ENCODE assay signal across 8 mouse cellular contexts in the genomic region with DNA sequence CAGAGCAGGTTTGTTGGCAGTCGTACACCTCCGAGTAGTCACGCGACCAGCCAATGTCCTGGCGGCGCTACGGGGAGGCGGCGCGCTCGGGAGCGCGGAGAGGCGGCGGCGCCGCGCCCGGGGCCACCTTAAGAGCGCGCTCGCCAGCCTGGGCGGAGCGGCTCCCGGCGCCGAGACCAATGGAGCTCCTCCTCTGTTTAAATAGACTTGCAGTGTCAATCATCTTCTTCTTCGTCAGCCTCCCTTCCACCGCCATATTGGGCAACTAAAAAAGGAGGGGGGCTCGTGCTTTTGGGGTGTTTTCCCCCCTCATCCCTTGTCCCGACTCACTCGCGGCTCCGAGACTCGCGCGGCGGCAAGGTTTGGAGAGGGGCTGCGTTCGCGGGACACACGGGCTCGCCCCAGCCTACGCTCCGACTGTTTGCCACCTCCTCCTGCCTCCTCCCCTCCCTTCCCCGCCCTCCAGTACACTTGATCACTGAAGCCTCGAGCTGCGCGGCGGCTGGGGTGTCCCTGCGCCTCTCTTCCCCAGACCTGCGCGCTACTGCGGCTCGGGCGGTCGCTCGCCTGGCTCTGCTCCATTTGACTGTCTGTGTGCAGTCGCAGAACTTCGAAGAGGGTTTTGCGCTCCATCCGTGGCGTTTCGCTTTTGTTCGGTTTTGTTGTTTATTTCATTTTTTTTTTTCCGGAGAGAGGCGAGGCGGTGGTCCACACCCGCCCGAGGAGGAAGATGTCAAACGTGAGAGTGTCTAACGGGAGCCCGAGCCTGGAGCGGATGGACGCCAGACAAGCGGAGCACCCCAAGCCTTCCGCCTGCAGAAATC. TPM values are rescaled to one million over a fixed set of nuclear protein-coding genes. Genes with fewer than 3 reads are reported as not detected.
A peak's percentile ranks its signal among the peaks of the same experiment; 100 is the strongest.
DNase-seq lines count a peak whose midpoint lies in the region; ATAC-seq lines count a peak whose summit lies in the region.

TSS of gene Cdkn1b (plus strand) at position 212 of the 824 bp plus-strand sequence.

- DNase-seq in adrenal gland, adult (ENCODE audit: inconsistent age in 2 of 2, low spot score in 1 of 2) = peak; percentile 94 to 98
- DNase-seq in embryo, embryonic 10 days (ENCODE audit: low spot score) = peak; percentile 92
- peak; percentile 88 for DNase-seq in gastrocnemius, postnatal 10 days
- DNase-seq in induced T-regulatory cell, adult 2 months (ENCODE audit: low read depth) = peak; percentile 95
- DNase-seq in left cerebral cortex, adult 8-10 months (ENCODE audit: low spot score in 2 of 2) = peak; percentile 82 to 91
- peak; percentile 83 to 94 for DNase-seq in right cerebral cortex, adult 2 months (ENCODE audit: low spot score in 2 of 2)
- peak; percentile 43 for DNase-seq in urinary bladder, postnatal 10 days (ENCODE audit: low spot score)

- peak; percentile 67 for ATAC-seq in megakaryocyte, adult 5-6 weeks (ENCODE audit: poor library complexity, severe bottlenecking)

RNA-seq across cellular contexts. Expression of gene Cdkn1b, which starts in this region (rescaled TPM):
- 10 to 100 TPM; 47.0 to 51.8 TPM for total RNA-seq in gastrocnemius, postnatal 10 days (2021)
- 10 to 100 TPM; 36.6 to 39.0 (median 37.9) TPM for total RNA-seq in left cerebral cortex, adult 8-10 months (2022)
- 44.0 and 52.2 TPM in 2 replicates for total RNA-seq in megakaryocyte, adult 5-6 weeks (2015)
- total RNA-seq in megakaryocyte, adult 5-6 weeks (2017) = 92.3 and 104 TPM in 2 replicates

Comparison
In these comparisons a context has a peak if more than half of its experiments do, and no peak if none do; other contexts are left out.
1. Peak in every context shown above with its lines: DNase-seq and ATAC-seq.
2. DNase-seq: peak in every context shown above with its lines; median percentile 96 in adrenal gland, adult; 95 in induced T-regulatory cell, adult 2 months; 92 in embryo, embryonic 10 days; 88 in right cerebral cortex, adult 2 months; 88 in gastrocnemius, postnatal 10 days; 86 in left cerebral cortex, adult 8-10 months; 43 in urinary bladder, postnatal 10 days.